Mouse (Mus musculus) heart, embryonic 12.5 days (tissue): ENCODE measurements at regions not wholly inside any gene's neighbourhood (a gene's known extent, or its start where the extent isn't known, plus 50 kb on each side); places are given as distances from the start of the nearest gene placed in this dataset.
"Not testable (repeated sequence)": the region's sequence is repeated elsewhere in the genome, so short reads cannot be mapped to it uniquely, and the experiment has no call there.

Experiments
- ATAC-seq: fragments of 200-750 bp; cut with Nextera tagmentation; 2 replicates; pipeline ENCODE4 v1.8.0; 2017; ENCODE audit warnings: moderate TSS enrichment, moderate library complexity; ENCODE audit not compliant: insufficient number of reproducible peaks, low FRiP score
- H3K27ac ChIP-seq: fragments of 300-500 bp; sonication (generic); 2 replicates; pipeline ENCODE4 v1.5.1; 2016; ENCODE audit warnings: mild to moderate bottlenecking, moderate library complexity; ENCODE audit not compliant: poor library complexity, severe bottlenecking
- H3K27me3 ChIP-seq: fragments of 300-500 bp; sonication (generic); replicated peaks from 2 replicates; pipeline ENCODE4 v1.6.1; 2016; ENCODE audit warnings: mild to moderate bottlenecking, moderate library complexity
- H3K36me3 ChIP-seq: fragments of 300-500 bp; sonication (generic); 2 replicates; pipeline ENCODE4 v1.6.1; 2016; ENCODE audit warnings: mild to moderate bottlenecking, moderate library complexity
- H3K4me1 ChIP-seq: fragments of 300-500 bp; sonication (generic); replicated peaks from 2 replicates; pipeline ENCODE4 v1.6.1; 2016; ENCODE audit warnings: mild to moderate bottlenecking
- H3K4me2 ChIP-seq: fragments of 300-500 bp; sonication (generic); 2 replicates; pipeline ENCODE4 v1.6.1; 2016; ENCODE audit warnings: mild to moderate bottlenecking, moderate library complexity
- H3K4me3 ChIP-seq: fragments of 300-500 bp; sonication (generic); 2 replicates; pipeline ENCODE4 v1.5.1; 2016; ENCODE audit warnings: mild to moderate bottlenecking
- H3K9ac ChIP-seq: fragments of 300-500 bp; sonication (generic); 2 replicates; pipeline ENCODE4 v1.6.1; 2016; ENCODE audit warnings: mild to moderate bottlenecking, moderate library complexity
- H3K9me3 ChIP-seq: fragments of 300-500 bp; sonication (generic); replicated peaks from 2 replicates; pipeline ENCODE4 v1.6.1; 2016; ENCODE audit warnings: mild to moderate bottlenecking, moderate library complexity
- WGBS: fragments of 180-500 bp; shearing (Covaris S2); methylation state at CpG from one replicate; pipeline ENCODE4 v1.1.7; 2016; 5-methylcytosine and 5-hydroxymethylcytosine counted together

GRCm38 (mm10) chr10:45855514-45855913, 277.9 kb downstream of the Hace1 start:
- H3K27ac ChIP-seq: no peak overlapping the region
- H3K27me3 ChIP-seq: no peaks in the 10 kb centered on the region
- H3K4me1 ChIP-seq: no peaks in the 10 kb centered on the region
- ATAC-seq: no peak
- H3K4me2 ChIP-seq: no peak overlapping the region
- H3K36me3 ChIP-seq: no peaks in the 10 kb centered on the region
- no peak overlapping the region for H3K9ac ChIP-seq
- no peak overlapping the region for H3K4me3 ChIP-seq
- no peaks in the 10 kb centered on the region for H3K9me3 ChIP-seq
- 71% methylated on average over 3 of the region's 3 CpGs for WGBS

GRCm38 (mm10) chr10:45859137-45859536, 281.5 kb downstream of the Hace1 start:
- no peak overlapping the region for H3K27ac ChIP-seq
- no peaks in the 10 kb centered on the region for H3K27me3 ChIP-seq
- H3K4me1 ChIP-seq: no peaks in the 10 kb centered on the region
- no peak overlapping the region for H3K4me2 ChIP-seq
- no peak for ATAC-seq
- H3K9ac ChIP-seq: no peak overlapping the region
- H3K4me3 ChIP-seq: no peak overlapping the region
- 65% methylated on average over 3 of the region's 3 CpGs for WGBS
- no peaks in the 10 kb centered on the region for H3K9me3 ChIP-seq
- no peaks in the 10 kb centered on the region for H3K36me3 ChIP-seq

GRCm38 (mm10) chr10:45859909-45860308, 282.3 kb downstream of the Hace1 start:
- no peaks in the 10 kb centered on the region for H3K4me1 ChIP-seq
- H3K4me2 ChIP-seq: no peak overlapping the region
- ATAC-seq: no peak
- H3K27me3 ChIP-seq: no peaks in the 10 kb centered on the region
- H3K9me3 ChIP-seq: no peaks in the 10 kb centered on the region
- no peak overlapping the region for H3K4me3 ChIP-seq
- 63% methylated on average over 4 of the region's 4 CpGs for WGBS
- no peaks in the 10 kb centered on the region for H3K36me3 ChIP-seq
- H3K9ac ChIP-seq: no peak overlapping the region
- no peak overlapping the region for H3K27ac ChIP-seq

- 70% methylated on average over 4 of the region's 4 CpGs for WGBS
- no peak overlapping the region for H3K27ac ChIP-seq
These were observed 283.1 kb downstream of the Hace1 start for GRCm38 (mm10) chr10:45860696-45861095.

GRCm38 (mm10) chr10:45865793-45866192, 288.2 kb downstream of the Hace1 start:
- H3K4me1 ChIP-seq: peaks cover 4% of the 10 kb centered on the region; the same call in 1 of the 2 replicates
- H3K27me3 ChIP-seq: no peaks in the 10 kb centered on the region
- no peak overlapping the region for H3K9ac ChIP-seq
- no peak for ATAC-seq
- H3K9me3 ChIP-seq: no peaks in the 10 kb centered on the region
- no peak overlapping the region for H3K27ac ChIP-seq
- no peak overlapping the region for H3K4me3 ChIP-seq
- H3K36me3 ChIP-seq: no peaks in the 10 kb centered on the region
- WGBS: 50% methylated on average over 4 of the region's 4 CpGs
- no peak overlapping the region for H3K4me2 ChIP-seq

More at GRCm38 (mm10) chr10:45860696-45861095, 283.1 kb downstream of the Hace1 start:
- no peaks in the 10 kb centered on the region for H3K9me3 ChIP-seq
- no peak overlapping the region for H3K9ac ChIP-seq
- no peaks in the 10 kb centered on the region for H3K27me3 ChIP-seq
- no peak for ATAC-seq
- no peaks in the 10 kb centered on the region for H3K36me3 ChIP-seq
- no peak overlapping the region for H3K4me2 ChIP-seq
- no peak overlapping the region for H3K4me3 ChIP-seq
- no peaks in the 10 kb centered on the region for H3K4me1 ChIP-seq

- H3K9ac ChIP-seq: no peak overlapping the region
- no peak for ATAC-seq
- peaks cover 4% of the 10 kb centered on the region; the same call in 1 of the 2 replicates for H3K4me1 ChIP-seq
- no peaks in the 10 kb centered on the region for H3K36me3 ChIP-seq
- no peaks in the 10 kb centered on the region for H3K27me3 ChIP-seq
- H3K4me3 ChIP-seq: no peak overlapping the region
- WGBS: 63% methylated on average over 3 of the region's 3 CpGs
- H3K27ac ChIP-seq: no peak overlapping the region
- H3K4me2 ChIP-seq: no peak overlapping the region
- no peaks in the 10 kb centered on the region for H3K9me3 ChIP-seq
These were observed 289.2 kb downstream of the Hace1 start for GRCm38 (mm10) chr10:45866860-45867259.

GRCm38 (mm10) chr10:45871028-45871427, 293.4 kb downstream of the Hace1 start:
- no peak for ATAC-seq
- Histone ChIP-seq H3K9me3 (0 out of 2 replicates have a peak, but pooled peaks cover 2% of the 10 kb centered on the region), H3K27me3 (no peaks in the 10 kb centered on the region), H3K4me1 (peaks cover 4% of the 10 kb centered on the region; the same call in 1 of the 2 replicates), H3K27ac (no peak overlapping the region), H3K4me2 (no peak overlapping the region), H3K36me3 (no peaks in the 10 kb centered on the region), H3K9ac (no peak overlapping the region), H3K4me3 (no peak overlapping the region)
- WGBS: 61% methylated on average over 4 of the region's 4 CpGs

GRCm38 (mm10) chr10:45872007-45872890, 294.6 kb downstream of the Hace1 start:
- no peak overlapping the region for H3K4me3 ChIP-seq
- H3K27me3 ChIP-seq: no peaks in the 10 kb centered on the region
- WGBS: 82% methylated on average over 4 of the region's 4 CpGs
- H3K4me2 ChIP-seq: no peak overlapping the region
- no peak overlapping the region for H3K9ac ChIP-seq
- H3K27ac ChIP-seq: no peak overlapping the region
- H3K9me3 ChIP-seq: 0 out of 2 replicates have a peak, but pooled peaks cover 2% of the 10 kb centered on the region
- no peaks in the 10 kb centered on the region for H3K4me1 ChIP-seq
- ATAC-seq: no peak
- H3K36me3 ChIP-seq: no peaks in the 10 kb centered on the region

GRCm38 (mm10) chr10:45873805-45874780, 296.5 kb downstream of the Hace1 start:
- 66% methylated on average over 14 of the region's 14 CpGs for WGBS
- ATAC-seq: no peak

GRCm38 (mm10) chr10:45875287-45875686, 297.7 kb downstream of the Hace1 start:
- H3K4me2 ChIP-seq, H3K9ac ChIP-seq, H3K4me3 ChIP-seq, H3K27ac ChIP-seq, H3K4me1 ChIP-seq, H3K27me3 ChIP-seq, ATAC-seq, H3K36me3 ChIP-seq, H3K9me3 ChIP-seq: not testable (repeated sequence)
- WGBS: 92% methylated on average over 20 of the region's 20 CpGs

More at GRCm38 (mm10) chr10:45873805-45874780, 296.5 kb downstream of the Hace1 start:
- Histone ChIP-seq H3K4me3 (no peak overlapping the region), H3K27ac (no peak overlapping the region), H3K9ac (no peak overlapping the region), H3K4me1 (no peaks in the 10 kb centered on the region), H3K9me3 (0 out of 2 replicates have a peak, but pooled peaks cover 2% of the 10 kb centered on the region), H3K4me2 (peak overlapping the region; percentile 21; the same call in 1 of the 2 replicates), H3K27me3 (no peaks in the 10 kb centered on the region), H3K36me3 (no peaks in the 10 kb centered on the region)

- Histone ChIP-seq H3K9me3 (no peaks in the 10 kb centered on the region), H3K9ac (no peak overlapping the region), H3K27ac (no peak overlapping the region), H3K27me3 (no peaks in the 10 kb centered on the region), H3K36me3 (no peaks in the 10 kb centered on the region), H3K4me1 (no peaks in the 10 kb centered on the region), H3K4me2 (no peak overlapping the region), H3K4me3 (no peak overlapping the region)
- ATAC-seq: no peak
- WGBS: 68% methylated on average over 1 of the region's 1 CpGs
These were observed 306.1 kb downstream of the Hace1 start for GRCm38 (mm10) chr10:45883745-45884144.
